Mouse (Mus musculus) liver, postnatal 0 days (tissue): ENCODE data around the gene Sec14l4. TPM values are rescaled to one million over a fixed set of nuclear protein-coding genes. Genes with fewer than 3 reads are reported as not detected.
"Not testable (repeated sequence)": the region's sequence is repeated elsewhere in the genome, so short reads cannot be mapped to it uniquely, and the experiment has no call there.

ENCODE experiments used
- ATAC-seq: fragments of 200-750 bp; cut with Nextera tagmentation; 2 replicates; pipeline ENCODE4 v1.8.0; 2017; ENCODE audit warnings: mild to moderate bottlenecking, moderate library complexity
- DNase-seq: peaks from one replicate; pipeline ENCODE4 v3.0.0-alpha.2; 2016
- H3K27ac ChIP-seq: fragments of 300-500 bp; sonication (generic); 2 replicates; pipeline ENCODE4 v1.5.1; 2014; ENCODE audit warnings: antibody characterized with exemption, moderate library complexity, mild to moderate bottlenecking, low read depth
- H3K27me3 ChIP-seq: fragments of 300-500 bp; sonication (generic); 2 replicates; pipeline ENCODE4 v1.6.1; 2014; ENCODE audit warnings: low read length, control low read depth, mixed read lengths; ENCODE audit not compliant: insufficient read depth
- H3K36me3 ChIP-seq: fragments of 300-500 bp; sonication (generic); replicated peaks from 2 replicates; pipeline ENCODE4 v1.6.1; 2014; ENCODE audit warnings: mild to moderate bottlenecking, control low read depth, low read length, moderate library complexity, mixed read lengths; ENCODE audit not compliant: insufficient read depth
- H3K4me1 ChIP-seq: fragments of 300-500 bp; sonication (generic); 2 replicates; pipeline ENCODE4 v1.6.1; 2014; ENCODE audit warnings: antibody characterized with exemption, mild to moderate bottlenecking, control low read depth; ENCODE audit not compliant: insufficient read depth
- H3K4me2 ChIP-seq: fragments of 300-500 bp; sonication (generic); 2 replicates; pipeline ENCODE4 v1.6.1; 2014; ENCODE audit warnings: low read depth, mild to moderate bottlenecking, low read length, moderate library complexity, mixed read lengths
- H3K4me3 ChIP-seq: fragments of 300-500 bp; sonication (generic); 2 replicates; pipeline ENCODE4 v1.5.1; 2014; ENCODE audit warnings: low read depth, low read length
- H3K9ac ChIP-seq: fragments of 300-500 bp; sonication (generic); replicated peaks from 2 replicates; pipeline ENCODE4 v1.6.1; 2014; ENCODE audit warnings: mild to moderate bottlenecking, moderate library complexity
- H3K9me3 ChIP-seq: fragments of 300-500 bp; sonication (generic); 2 replicates; pipeline ENCODE4 v1.6.1; 2016; ENCODE audit warnings: mild to moderate bottlenecking, control low read depth, low read length, mixed read lengths
- CTCF ChIP-seq: sonication (generic); IDR thresholded peaks from 2 replicates; pipeline ENCODE4 v1.5.1; 2016; ENCODE audit warnings: antibody characterized with exemption, low read depth
- EP300 ChIP-seq: IDR thresholded peaks from 2 replicates; pipeline ENCODE4 v1.6.1; 2016; ENCODE audit warnings: antibody characterized with exemption, low read depth, mild to moderate bottlenecking
- WGBS: fragments of 180-500 bp; shearing (Covaris S2); extraction: QIAGEN DNeasy Blood & Tissue Kit; methylation state at CpG from one replicate; pipeline ENCODE4 v1.1.7; 2014; ENCODE audit not compliant: insufficient replicate concordance; 5-methylcytosine and 5-hydroxymethylcytosine counted together
- polyA plus RNA-seq: library from polyadenylated mRNA; unstranded; fragments of >200 nt; fragmentation: Nextera tagmentation; extraction: Ambion mirVana; gene quantifications from 2 replicates; pipeline ENCODE4 v1.2.1, GENCODE M21; 2015

Gene Sec14l4
- polyA plus RNA-seq, 1 experiment from 2014 or later = 12.1 TPM

- ATAC-seq = no peak
- Histone ChIP-seq H3K9ac (no peak overlapping the region), H3K4me3 (no peak overlapping the region), H3K4me2 (no peak overlapping the region), H3K27me3 (peaks cover 17% of the 10 kb centered on the region), H3K9me3 (no peaks in the 10 kb centered on the region), H3K36me3 (no peaks in the 10 kb centered on the region), H3K27ac (no peak overlapping the region), H3K4me1 (peaks cover 7% of the 10 kb centered on the region; the same call in 1 of the 2 replicates)
- no peak for TF ChIP-seq EP300
- no peak for TF ChIP-seq CTCF
- WGBS = 68% methylated on average over 5 of the region's 5 CpGs
- DNase-seq = no peak
Observed at GRCm38 (mm10) chr11:3999547-3999946, 31.7 kb upstream of the Sec14l4 start.

GRCm38 (mm10) chr11:4001603-4002002 lies 29.7 kb upstream of the Sec14l4 start:
- Histone ChIP-seq H3K4me2 (no peak overlapping the region), H3K27me3 (peaks cover 17% of the 10 kb centered on the region), H3K4me1 (peaks cover 7% of the 10 kb centered on the region; the same call in 1 of the 2 replicates), H3K27ac (no peak overlapping the region), H3K9me3 (no peaks in the 10 kb centered on the region), H3K4me3 (no peak overlapping the region), H3K36me3 (no peaks in the 10 kb centered on the region), H3K9ac (no peak overlapping the region)
- ATAC-seq (peak; percentile 51; the same call in 1 of the 2 replicates), DNase-seq (peak; percentile 80)
- TF ChIP-seq EP300 = no peak
- TF ChIP-seq CTCF = peak; percentile 83
- 6% methylated on average over 5 of the region's 5 CpGs for WGBS

GRCm38 (mm10) chr11:4005220-4005805 lies 25.9 kb upstream of the Sec14l4 start:
- Histone ChIP-seq H3K27me3 (no peaks in the 10 kb centered on the region), H3K27ac (no peak overlapping the region), H3K9me3 (no peaks in the 10 kb centered on the region), H3K4me2 (no peak overlapping the region), H3K4me3 (no peak overlapping the region), H3K9ac (no peak overlapping the region), H3K4me1 (no peaks in the 10 kb centered on the region), H3K36me3 (no peaks in the 10 kb centered on the region)
- 37% methylated on average over 5 of the region's 5 CpGs for WGBS
- no peak for ATAC-seq
- peak; percentile 8 for DNase-seq
- TF ChIP-seq CTCF (no peak), EP300 (no peak)

GRCm38 (mm10) chr11:4006462-4006861 lies 24.8 kb upstream of the Sec14l4 start:
- no peak overlapping the region for H3K9ac ChIP-seq
- no peaks in the 10 kb centered on the region; the same call in 1 of the 2 replicates for H3K9me3 ChIP-seq
- H3K27ac ChIP-seq = no peak overlapping the region
- no peak overlapping the region for H3K4me2 ChIP-seq
- no peaks in the 10 kb centered on the region for H3K27me3 ChIP-seq
- no peaks in the 10 kb centered on the region for H3K4me1 ChIP-seq
- DNase-seq = no peak
- no peaks in the 10 kb centered on the region for H3K36me3 ChIP-seq
- no peak overlapping the region for H3K4me3 ChIP-seq
- TF ChIP-seq CTCF = peak; percentile 63
- no peak for TF ChIP-seq EP300
- no peak for ATAC-seq
- WGBS = 76% methylated on average over 3 of the region's 3 CpGs

GRCm38 (mm10) chr11:4012616-4013015 lies 18.6 kb upstream of the Sec14l4 start:
- Histone ChIP-seq H3K27ac (no peak overlapping the region), H3K4me3 (no peak overlapping the region), H3K9me3 (peaks cover 3% of the 10 kb centered on the region; the same call in 1 of the 2 replicates), H3K4me1 (no peaks in the 10 kb centered on the region), H3K27me3 (no peaks in the 10 kb centered on the region), H3K4me2 (no peak overlapping the region), H3K9ac (no peak overlapping the region), H3K36me3 (no peaks in the 10 kb centered on the region)
- ATAC-seq (no peak), DNase-seq (peak; percentile 8)
- TF ChIP-seq CTCF = no peak
- TF ChIP-seq EP300 = no peak
- 79% methylated on average over 1 of the region's 1 CpGs for WGBS

- H3K9me3 ChIP-seq, DNase-seq, ATAC-seq, H3K9ac ChIP-seq, H3K4me2 ChIP-seq, H3K4me1 ChIP-seq, H3K4me3 ChIP-seq, H3K36me3 ChIP-seq, H3K27ac ChIP-seq, H3K27me3 ChIP-seq: not testable (repeated sequence)
- WGBS = 83% methylated on average over 14 of the region's 14 CpGs
Observed at GRCm38 (mm10) chr11:4015796-4016195, 15.5 kb upstream of the Sec14l4 start.

GRCm38 (mm10) chr11:4022111-4022510 lies 9.2 kb upstream of the Sec14l4 start:
- not testable (repeated sequence) for ATAC-seq

More at GRCm38 (mm10) chr11:4022111-4022510, 9.2 kb upstream of the Sec14l4 start:
- H3K4me2 ChIP-seq, H3K27ac ChIP-seq, H3K36me3 ChIP-seq, H3K9me3 ChIP-seq, H3K4me3 ChIP-seq, H3K27me3 ChIP-seq, H3K4me1 ChIP-seq, H3K9ac ChIP-seq: not testable (repeated sequence)
- DNase-seq = peak; percentile 11
- WGBS = 70% methylated on average over 13 of the region's 13 CpGs
